8 mouse cellular contexts compared by ENCODE assay signal in the genomic region with DNA sequence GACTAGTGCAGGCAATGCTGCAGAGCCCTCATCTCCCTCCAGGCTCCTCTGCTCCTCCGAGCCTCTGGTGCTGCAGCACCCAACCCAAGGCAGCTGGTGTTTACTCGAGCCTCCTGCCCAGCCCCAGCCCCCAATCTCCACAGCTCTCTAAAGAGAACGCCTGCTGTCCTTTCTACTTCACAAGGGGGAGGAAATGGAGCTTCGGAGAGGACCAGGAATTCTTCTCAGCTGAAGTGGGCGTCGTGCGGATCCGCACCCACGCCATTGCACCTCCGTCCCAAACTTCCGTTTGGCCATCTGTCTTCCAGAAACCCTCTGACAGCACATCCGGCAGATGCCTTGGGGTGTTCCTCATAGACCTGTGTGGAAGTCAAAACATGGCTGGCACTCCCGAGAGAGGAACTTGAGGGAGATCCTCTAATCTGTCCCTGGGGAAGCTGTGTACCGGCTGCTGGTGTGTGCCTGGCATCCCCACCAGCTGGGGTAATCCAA. TPM values are rescaled to one million over a fixed set of nuclear protein-coding genes. Genes with fewer than 3 reads are reported as not detected.
DNase-seq lines count a peak whose midpoint lies in the region; ATAC-seq lines count a peak whose summit lies in the region.

No protein-coding gene starts in this region.

- H3K36me3 ChIP-seq in heart, embryonic 16.5 days (ENCODE audit: control insufficient read depth, insufficient read depth), result no peaks in the 10 kb centered on the region
- no peaks in the 10 kb centered on the region for H3K36me3 ChIP-seq in heart, embryonic 12.5 days
- no peaks in the 10 kb centered on the region for H3K36me3 ChIP-seq in intestine, embryonic 15.5 days

- peaks cover 9% of the 10 kb centered on the region; the same call in 1 of the 2 replicates for H3K4me1 ChIP-seq in heart, embryonic 16.5 days (ENCODE audit: control insufficient read depth, insufficient read depth, low read length)
- peaks cover 41% of the 10 kb centered on the region for H3K4me1 ChIP-seq in heart, embryonic 12.5 days (replicated peaks)
- peaks cover 19% of the 10 kb centered on the region for H3K4me1 ChIP-seq in intestine, embryonic 15.5 days (replicated peaks)

- H3K4me3 ChIP-seq in heart, embryonic 16.5 days (ENCODE audit: low read length), result no peak overlapping the region
- H3K4me3 ChIP-seq in heart, embryonic 12.5 days, result no peak overlapping the region
- H3K4me3 ChIP-seq in intestine, embryonic 15.5 days (replicated peaks), result no peak overlapping the region

- peak overlapping the region; percentile 25; the same call in 1 of the 2 replicates for H3K27ac ChIP-seq in heart, embryonic 16.5 days (ENCODE audit: low read length)
- no peak overlapping the region for H3K27ac ChIP-seq in heart, embryonic 12.5 days (ENCODE audit: poor library complexity, severe bottlenecking)
- H3K27ac ChIP-seq in intestine, embryonic 15.5 days, result no peak overlapping the region

- no peak for ATAC-seq in heart, embryonic 16.5 days (replicated peaks; ENCODE audit: extremely low read depth, insufficient read depth, low FRiP score)
- ATAC-seq in heart, embryonic 12.5 days (ENCODE audit: insufficient number of reproducible peaks, low FRiP score), result no peak
- peak; percentile 41 for ATAC-seq in intestine, embryonic 15.5 days

- DNase-seq in thymus, postnatal 4 days, result peak; percentile 4
- DNase-seq in thymus, postnatal 10 days (ENCODE audit: low spot score in 2 of 2), result no peak
- peak; percentile 78 to 86 for DNase-seq in right cerebral cortex, postnatal 10 days (ENCODE audit: low spot score in 2 of 2)
- no peak for DNase-seq in cerebellum, adult 11 months
- no peak for DNase-seq in cerebellum, postnatal 36 days

- no peak overlapping the region for H3K4me2 ChIP-seq in heart, embryonic 16.5 days (ENCODE audit: low read depth, low read length)
- no peak overlapping the region for H3K4me2 ChIP-seq in heart, embryonic 12.5 days
- no peak overlapping the region for H3K4me2 ChIP-seq in intestine, embryonic 15.5 days (replicated peaks)

- no peaks in the 10 kb centered on the region for H3K9me3 ChIP-seq in heart, embryonic 16.5 days (replicated peaks; ENCODE audit: control insufficient read depth, low read length)
- H3K9me3 ChIP-seq in heart, embryonic 12.5 days (replicated peaks), result no peaks in the 10 kb centered on the region
- no peaks in the 10 kb centered on the region for H3K9me3 ChIP-seq in intestine, embryonic 15.5 days

- 61% methylated on average over 14 of the region's 14 CpGs for WGBS in heart, embryonic 16.5 days
- 54% methylated on average over 14 of the region's 14 CpGs for WGBS in heart, embryonic 12.5 days
- 40% methylated on average over 14 of the region's 14 CpGs for whole genome bisulfite sequencing in intestine, embryonic 15.5 days

- H3K9ac ChIP-seq in heart, embryonic 16.5 days (ENCODE audit: low read length), result peak overlapping the region; percentile 21; the same call in 1 of the 2 replicates
- H3K9ac ChIP-seq in heart, embryonic 12.5 days, result no peak overlapping the region
- H3K9ac ChIP-seq in intestine, embryonic 15.5 days, result no peak overlapping the region

- H3K27me3 ChIP-seq in heart, embryonic 16.5 days (ENCODE audit: control insufficient read depth, insufficient read depth, low read length), result no peaks in the 10 kb centered on the region
- H3K27me3 ChIP-seq in heart, embryonic 12.5 days (replicated peaks), result no peaks in the 10 kb centered on the region
- H3K27me3 ChIP-seq in intestine, embryonic 15.5 days (replicated peaks), result no peaks in the 10 kb centered on the region

RNA-seq across cellular contexts. Expression of gene Sik1, which starts 22.1 kb away (rescaled TPM):
- 13.0 and 18.6 TPM in 2 replicates for polyA plus RNA-seq in heart, embryonic 16.5 days (2015; fragmentation: Nextera tagmentation; extraction: Ambion mirVana)
- 23.3 and 24.3 TPM in 2 replicates for polyA plus RNA-seq in heart, embryonic 12.5 days (2016; fragmentation: Nextera tagmentation; extraction: Ambion mirVana)
- 8.8 and 9.2 TPM in 2 replicates for polyA plus RNA-seq in intestine, embryonic 15.5 days (2015; fragmentation: Nextera tagmentation; extraction: Ambion mirVana)

Comparison
In these comparisons a context has a peak if more than half of its experiments do, and no peak if none do; other contexts are left out.
1. DNase-seq: peak in thymus, postnatal 4 days (single experiment) and right cerebral cortex, postnatal 10 days (2 of 2); none in thymus, postnatal 10 days (0 of 2), cerebellum, adult 11 months (single experiment) and cerebellum, postnatal 36 days (0 of 2).